Mouse (Mus musculus): ENCODE measurements at regions not wholly inside any gene's neighbourhood (a gene's known extent, or its start where the extent isn't known, plus 50 kb on each side); places are given as distances from the start of the nearest gene placed in this dataset.

GRCm38 (mm10) chr16:78635257-78635656, 58.7 kb upstream of the D16Ertd472e start:
- DNase-seq (ENCODE audit: extremely low read depth, low read depth), result peak; percentile 26

DNA sequence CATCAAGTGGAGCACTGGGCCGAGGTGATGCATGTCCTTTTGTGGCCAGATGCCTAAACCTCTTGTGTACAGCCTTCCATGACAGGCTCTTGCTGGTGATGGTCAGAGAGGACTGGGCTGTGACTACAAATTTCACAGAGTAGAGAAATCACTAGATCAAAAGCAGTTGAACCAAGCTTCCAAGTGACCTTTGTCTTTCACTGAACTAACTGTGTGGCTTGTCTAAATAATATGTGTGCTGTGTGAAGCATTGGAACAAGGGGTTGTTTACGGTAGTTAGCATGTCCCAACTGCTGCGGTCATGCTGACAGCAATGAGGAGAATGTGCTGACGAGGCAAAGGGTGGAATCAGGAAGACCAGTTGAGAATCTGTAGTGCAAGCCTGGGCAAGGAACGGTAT, 55.3 kb upstream of the D16Ertd472e start:
- DNase-seq (ENCODE audit: extremely low read depth, low read depth), result no peak

GRCm38 (mm10) chr16:78626803-78627202, 50.3 kb upstream of the D16Ertd472e start:
- DNase-seq (ENCODE audit: extremely low read depth, low read depth), result no peak

All from MEL-GATA-1-ER (cell line).